Mouse (Mus musculus) thymus, adult 2 months (tissue): Measurements from ENCODE around the gene Gpc5.

Experiments
- CTCF ChIP-seq: fragments of 200-500 bp; IDR thresholded peaks from 2 replicates; pipeline ENCODE4 v1.5.1; 2012; ENCODE audit warnings: mild to moderate bottlenecking, control low read depth, low read length, moderate library complexity, borderline replicate concordance; ENCODE audit not compliant: control insufficient read depth, poor library complexity, insufficient read depth; ENCODE audit errors: extremely low read depth
- POLR2A ChIP-seq: fragments of 200-500 bp; IDR thresholded peaks from 2 replicates; pipeline ENCODE4 v1.6.1; 2012; ENCODE audit warnings: mild to moderate bottlenecking, low read length, control low read depth, moderate library complexity; ENCODE audit not compliant: control insufficient read depth, poor library complexity, insufficient read depth; ENCODE audit errors: extremely low read depth

DNA sequence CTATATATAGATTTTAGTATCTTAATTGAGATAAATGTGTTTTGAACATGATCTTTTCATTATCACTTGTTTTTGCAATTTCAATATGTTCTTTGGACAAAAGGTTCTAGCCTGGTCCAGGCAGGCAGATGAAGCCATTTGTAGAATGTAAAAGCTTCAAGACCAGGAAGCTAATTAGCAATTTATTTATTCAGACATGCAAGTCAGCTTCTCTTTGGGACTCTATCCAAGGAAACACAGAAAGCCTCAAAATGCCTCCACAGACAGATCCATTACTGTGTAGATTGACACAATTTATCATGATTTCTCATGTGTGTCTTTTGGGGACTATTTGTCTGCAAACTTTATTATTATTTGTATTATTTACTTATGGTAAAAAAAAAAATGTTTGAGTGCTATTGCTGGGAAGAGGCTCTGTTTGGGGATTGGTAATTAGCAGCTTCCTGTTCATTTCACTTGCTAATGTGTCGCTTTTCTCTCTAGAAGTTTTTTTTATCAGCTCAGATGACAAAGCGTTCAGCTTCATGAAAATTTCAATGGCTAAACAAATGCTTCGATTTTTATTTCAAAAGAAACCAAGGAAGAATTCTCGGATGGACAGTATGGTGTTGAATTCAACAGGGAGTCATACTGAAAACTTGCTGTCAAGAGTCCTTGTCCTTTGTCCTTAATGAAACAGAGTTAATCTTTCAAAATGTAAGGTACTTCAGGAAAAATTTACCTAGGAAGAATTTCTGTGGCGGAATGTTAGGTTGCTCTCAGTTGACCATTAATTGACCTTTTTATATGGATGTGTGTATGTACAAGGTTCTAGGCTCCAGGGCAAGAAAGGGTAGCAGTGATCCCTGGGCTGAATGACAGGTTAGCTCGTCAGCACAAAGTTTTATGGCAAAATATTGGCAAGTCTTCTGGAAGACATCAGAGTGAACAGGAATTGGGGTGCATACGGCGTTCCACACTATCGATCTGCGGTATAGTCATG, 353.1 kb downstream of the Gpc5 start:
- no peak for TF ChIP-seq POLR2A
- no peak for TF ChIP-seq CTCF
